Mouse (Mus musculus) CD4-positive helper T cell, adult 2 months (primary cell): ENCODE results near the gene Arhgef18.

Experiments used
- DNase-seq: peaks from one replicate; pipeline ENCODE4 v3.0.0-alpha.2; 2012; ENCODE audit warnings: low read depth, missing footprints, low spot score

Arhgef18 gene

DNA sequence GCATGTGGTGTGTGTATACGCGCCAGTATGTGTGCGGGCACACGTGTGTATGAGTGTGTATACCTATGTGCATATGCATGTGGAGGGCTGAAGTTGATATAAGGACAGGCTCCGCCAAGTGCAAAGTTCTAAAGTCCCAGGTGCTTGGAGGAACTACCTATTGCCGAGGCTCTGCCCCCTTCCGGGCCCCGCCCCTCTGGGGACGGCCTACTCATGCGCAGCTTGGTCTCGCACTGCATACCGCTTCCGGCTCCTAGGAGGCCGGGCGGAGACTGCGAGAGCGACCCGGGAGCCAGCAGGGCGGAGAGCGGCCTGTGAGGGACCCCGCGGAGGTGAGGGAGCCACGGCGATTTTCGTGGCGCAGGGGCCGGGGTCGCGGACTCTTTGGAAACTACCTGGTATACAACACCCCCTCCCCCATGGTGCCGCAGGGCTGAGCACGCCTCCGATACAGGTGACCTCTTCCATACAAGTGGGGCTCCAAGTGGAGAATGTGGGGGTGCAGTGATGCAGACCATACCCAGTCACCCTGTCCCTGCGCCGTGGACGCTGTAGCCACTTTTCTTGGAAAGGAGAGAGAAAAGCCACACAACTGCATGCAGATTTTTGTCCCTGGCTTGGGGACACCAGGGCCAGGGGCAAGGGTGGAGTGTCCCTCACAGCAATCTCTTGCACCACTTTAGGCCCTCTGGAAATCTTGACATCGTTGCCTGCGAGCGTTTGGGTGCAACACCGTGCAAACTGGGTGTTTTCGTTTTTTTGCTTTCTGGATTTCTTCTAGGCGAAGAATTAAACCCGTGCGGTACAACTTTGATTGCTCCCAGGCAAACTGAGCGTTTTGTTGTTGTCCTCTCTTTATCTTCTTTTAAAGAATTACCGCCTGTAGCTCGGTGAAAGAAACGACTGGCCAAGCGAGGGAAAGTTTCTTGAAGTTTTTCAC is at the start of gene Arhgef18:
Arhgef18 (plus strand) TSS at position 236 of the 940 bp plus-strand sequence.
- peak; percentile 12 for DNase-seq

DNA sequence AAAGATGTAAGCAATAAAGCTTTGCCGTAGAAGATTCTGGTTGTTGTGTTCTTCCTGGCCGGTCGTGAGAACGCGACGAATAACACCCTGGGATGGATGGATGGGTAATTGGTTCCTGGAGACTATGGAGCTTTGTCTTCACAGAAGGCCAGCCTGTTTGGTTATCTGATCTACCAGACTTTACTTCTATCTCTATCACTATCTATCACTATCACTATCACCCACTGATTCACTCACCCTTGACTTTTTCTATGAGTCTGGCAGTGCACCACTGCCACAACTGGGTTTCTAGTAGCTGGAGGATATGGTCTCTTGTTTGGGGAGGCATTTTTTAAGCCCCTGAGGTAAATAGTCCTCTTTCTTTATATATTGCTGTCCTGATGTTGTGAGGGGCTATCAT is 47.5 kb upstream of the Arhgef18 start:
- DNase-seq, result no peak

DNA sequence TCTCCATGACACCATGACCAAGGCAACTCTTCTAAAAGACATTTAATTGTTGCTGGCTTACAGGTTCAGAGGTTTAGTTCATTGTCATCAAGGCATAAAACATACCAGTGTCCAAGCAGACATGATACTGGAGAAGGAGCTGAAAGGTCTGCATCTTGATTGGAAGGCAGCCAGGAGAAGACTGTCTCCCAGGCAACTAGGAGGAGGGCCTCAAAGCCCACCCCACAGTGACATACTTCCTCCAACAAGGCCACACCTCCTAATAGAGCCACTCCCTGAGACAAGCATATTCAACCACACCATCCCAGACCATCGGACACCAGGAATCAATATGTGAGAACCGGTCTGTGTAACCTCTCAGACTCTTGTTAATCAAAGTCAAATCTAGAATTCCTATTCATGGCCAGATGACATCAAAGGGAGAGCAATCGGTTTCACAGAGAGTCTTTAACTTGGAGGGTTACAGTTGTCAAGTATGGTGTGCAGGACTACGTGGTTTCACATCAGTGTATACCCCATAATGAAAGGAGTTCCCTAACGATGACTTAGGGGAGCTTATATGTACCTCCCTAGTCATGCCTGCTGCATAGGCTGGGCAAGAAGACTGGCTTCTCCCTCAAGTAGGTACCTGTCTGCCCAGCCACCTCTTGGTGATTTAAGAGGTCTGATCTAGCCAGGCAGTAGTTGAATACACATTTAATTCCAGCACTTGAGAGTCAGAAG is 46.0 kb upstream of the Arhgef18 start:
- DNase-seq, result no peak

DNA sequence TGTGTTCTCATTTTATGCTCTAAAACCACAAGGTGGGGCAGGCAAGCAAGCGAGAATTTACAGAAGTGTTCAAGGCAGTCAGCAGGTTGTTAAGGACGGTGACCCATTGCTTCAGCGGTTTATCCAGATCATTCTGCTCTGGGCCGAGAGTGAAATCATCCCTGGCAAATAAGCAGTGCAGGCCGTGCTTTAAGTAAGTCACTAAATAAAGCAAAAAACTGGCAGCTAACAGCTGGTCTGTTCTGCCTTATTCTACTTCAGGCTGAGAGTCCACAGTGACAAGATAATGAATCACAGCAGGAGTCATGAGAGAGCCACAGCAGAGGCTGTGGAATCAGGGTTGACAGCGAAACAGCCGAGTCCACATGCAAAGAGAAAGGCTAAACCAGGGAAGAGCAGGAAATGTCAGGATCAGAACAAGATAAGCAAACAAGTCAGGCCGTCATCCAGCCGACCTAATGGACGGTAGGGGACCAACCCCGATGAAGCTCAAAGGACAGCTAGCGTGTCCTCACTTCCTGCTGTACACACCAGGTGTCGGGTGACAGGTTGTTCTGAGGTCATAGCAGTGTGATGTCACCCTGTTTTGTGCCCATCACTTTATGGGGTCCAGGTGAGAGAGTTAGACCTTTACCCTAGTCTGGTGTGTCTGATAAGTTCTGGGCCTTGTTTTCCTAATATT is 44.5 kb upstream of the Arhgef18 start:
- no peak for DNase-seq

DNA sequence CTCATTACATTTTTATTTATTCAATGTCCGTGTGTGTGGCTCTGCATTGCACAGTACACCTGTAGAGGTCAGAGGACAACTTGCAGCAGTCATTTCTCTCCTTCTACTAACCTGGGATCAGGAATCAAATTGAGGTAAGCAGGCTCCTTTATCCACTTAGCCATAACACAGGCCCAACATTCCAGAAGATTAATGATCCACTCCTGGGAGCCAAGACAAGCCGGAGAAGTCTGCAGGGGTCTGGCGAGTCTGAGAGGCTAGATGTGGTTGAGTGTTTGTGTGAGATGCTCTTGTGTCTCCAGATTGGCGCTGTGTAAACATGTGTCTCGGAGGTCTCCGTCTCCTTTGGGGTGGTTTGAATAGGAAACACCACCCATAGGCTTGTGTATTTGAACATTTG is 42.1 kb upstream of the Arhgef18 start:
- DNase-seq, result no peak

DNA sequence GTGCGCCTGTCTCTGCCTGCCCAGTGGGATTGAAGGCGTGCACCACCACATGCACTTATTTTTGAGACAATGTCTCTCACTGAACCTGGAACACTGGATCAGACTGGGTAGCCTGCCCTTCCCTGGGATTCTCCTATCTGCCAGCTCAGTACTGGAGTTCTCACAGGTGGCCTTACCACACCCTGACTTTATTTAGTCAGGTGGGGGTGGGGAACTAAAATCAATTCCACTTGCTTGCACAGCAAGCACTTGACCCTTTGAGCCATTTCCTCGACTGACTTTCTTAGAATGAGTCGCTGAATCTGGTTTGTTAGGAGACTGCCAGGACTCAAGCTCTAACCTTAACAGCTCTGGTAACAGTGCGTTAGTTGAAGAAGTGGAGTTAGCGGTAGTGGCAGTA is 40.1 kb upstream of the Arhgef18 start:
- no peak for DNase-seq

DNA sequence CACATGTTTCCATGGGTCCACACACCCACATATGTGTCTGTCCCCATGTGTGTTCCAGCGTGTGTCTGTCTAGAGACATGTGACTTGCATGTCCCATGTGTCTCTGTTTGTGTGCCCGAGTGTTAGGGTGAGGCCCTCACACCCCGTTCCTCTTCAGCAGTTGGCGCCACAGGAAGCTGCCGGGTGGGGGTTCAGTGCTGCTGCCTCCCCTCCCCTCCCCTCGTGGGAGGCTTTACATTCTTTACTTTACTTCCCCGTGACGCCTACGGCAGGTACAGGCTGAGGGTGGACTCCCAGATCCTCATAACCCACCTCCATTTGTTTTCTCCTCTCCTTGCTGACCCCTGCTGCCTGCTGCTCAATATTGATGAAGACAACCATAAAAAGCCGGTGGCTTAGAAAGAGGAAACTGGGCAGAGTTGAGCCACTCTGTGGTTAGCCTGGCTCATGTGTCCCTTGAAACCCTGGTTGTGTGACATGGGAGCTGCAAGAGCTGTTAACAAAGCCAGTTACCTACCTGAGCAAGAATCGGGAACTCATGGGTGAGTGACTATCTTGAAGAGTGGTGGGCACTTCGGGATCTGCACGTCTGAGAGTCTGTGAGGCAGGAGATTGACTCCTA is 39.5 kb upstream of the Arhgef18 start, which contains the start of gene A430078G23Rik:
A430078G23Rik (plus strand) TSS at position 227 of the 622 bp plus-strand sequence.
- peak; percentile 79 for DNase-seq

DNA sequence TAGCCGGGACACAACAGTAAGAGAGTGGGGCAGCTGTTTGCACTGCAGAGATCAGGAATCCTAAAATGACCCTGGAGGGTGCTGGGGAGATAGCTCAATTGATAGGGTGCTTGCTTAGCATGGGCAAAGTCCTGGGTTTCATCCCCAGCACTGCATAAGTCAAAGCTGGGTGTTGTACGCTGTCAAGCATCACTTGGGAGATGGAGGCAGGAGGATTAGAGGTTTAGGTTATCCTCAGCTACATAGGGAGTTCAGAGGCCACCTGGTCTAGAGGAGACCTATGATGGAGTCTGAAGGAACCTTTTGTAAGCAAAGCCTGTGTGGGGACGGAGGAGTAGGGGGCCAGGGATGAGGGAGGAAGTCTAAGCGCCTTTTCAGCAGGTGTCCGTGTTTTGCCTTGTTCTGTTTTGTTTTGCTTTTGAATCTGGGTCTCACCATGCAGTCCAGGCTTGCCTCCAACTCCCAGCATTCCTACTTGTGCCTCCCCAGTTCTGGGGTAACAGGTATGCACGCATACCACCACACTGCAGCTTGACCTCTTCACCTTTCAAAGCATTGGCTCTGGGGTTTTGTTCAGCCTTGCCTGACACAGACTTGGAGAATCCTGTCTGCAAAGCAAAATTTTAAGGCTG is 38.9 kb upstream of the Arhgef18 start:
- DNase-seq, result no peak

DNA sequence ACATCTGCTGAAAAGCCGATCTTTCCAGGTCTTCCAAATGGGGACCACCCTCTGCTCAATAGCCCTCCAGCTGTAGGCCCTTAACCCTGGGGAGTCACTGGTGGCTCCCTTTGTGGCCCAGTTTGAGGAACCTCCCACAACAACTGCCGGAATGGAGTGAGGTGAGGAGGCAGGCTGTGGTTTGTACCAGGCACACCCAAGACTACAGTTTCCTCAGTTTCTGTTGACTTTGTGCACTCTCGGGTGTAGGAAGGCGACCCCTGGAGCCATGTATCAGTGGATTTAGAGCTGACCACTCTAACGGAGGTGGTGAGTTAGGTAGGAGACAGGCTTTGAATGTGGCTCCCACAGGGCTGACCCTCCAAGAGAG is 38.4 kb upstream of the Arhgef18 start:
- peak; percentile 71 for DNase-seq

DNA sequence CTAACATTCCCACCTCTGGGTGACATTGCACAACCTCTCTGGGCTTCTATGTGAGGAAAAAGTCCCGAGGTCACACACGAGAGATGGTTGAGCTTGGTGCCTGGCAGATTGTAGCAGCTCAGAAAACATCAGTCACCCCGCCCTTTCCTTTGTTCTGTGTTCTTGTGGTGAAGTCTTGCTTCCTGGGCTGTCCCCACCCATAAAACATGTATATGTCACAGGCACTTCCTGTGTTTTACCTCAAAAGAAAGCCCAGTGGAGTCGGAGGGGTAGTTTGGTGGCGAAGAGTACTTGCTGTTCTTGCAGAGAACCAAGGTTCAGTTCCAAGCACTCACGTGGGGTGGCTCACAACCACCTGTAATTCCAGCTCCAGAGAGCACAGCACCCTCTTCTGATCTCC is 37.2 kb upstream of the Arhgef18 start:
- DNase-seq, result peak; percentile 94

DNA sequence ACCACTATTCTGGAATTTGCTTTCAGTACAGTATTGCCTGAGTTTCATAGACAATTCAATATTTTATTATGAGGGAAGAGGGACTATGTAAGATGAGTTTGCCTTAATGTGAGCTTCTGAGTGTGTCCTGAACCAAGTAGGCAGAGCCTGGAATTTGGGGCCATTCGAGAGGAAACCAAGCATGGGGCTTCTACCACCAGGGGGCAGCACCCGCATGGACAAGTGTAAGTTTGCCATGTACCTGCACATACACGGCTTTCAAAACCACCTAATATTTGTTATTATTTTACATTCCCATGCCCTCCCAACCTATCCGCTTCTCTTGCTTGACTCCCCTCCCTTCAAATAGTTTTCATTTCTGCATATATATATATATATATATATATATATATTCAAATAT is 34.7 kb upstream of the Arhgef18 start:
- peak; percentile 70 for DNase-seq

DNA sequence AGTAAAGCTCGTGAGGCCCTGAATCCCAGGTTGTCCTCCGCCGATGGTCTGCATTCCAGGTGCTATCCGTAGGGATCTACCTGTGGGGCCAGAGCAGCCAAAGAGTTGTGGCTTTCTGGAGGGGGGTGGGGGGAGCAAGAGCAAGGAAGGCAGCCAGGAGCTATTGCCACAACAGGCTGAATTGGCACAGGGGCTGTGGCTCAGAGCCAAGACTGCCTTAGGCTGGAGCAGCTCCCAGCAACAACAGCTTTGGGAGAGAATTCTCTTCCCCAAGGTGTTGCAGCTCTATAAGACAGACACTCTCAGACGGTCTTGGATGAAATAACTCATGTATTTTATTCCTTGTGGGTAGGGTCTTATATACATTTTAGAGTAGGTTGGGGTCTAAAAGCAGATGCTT is 25.7 kb upstream of the Arhgef18 start:
- DNase-seq, result no peak

DNA sequence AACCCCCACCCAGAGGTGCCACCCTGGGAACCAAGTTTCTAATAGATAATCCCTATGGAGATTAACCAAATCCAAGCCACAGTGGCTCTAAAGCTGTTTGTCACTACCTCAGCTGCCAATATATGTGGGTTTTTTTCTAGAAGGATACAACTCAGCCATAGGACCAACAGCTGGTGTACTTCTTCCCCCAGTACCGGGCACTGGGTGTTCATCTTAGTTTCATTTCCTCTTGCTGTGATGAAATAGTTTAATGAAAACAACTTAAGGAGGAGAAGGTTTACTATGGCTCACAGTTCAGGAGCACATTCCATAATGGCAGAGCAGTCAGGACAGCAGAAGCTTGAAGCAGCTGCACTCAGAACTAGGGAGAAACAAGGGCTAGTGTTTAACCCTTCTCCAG is 24.7 kb upstream of the Arhgef18 start:
- no peak for DNase-seq

DNA sequence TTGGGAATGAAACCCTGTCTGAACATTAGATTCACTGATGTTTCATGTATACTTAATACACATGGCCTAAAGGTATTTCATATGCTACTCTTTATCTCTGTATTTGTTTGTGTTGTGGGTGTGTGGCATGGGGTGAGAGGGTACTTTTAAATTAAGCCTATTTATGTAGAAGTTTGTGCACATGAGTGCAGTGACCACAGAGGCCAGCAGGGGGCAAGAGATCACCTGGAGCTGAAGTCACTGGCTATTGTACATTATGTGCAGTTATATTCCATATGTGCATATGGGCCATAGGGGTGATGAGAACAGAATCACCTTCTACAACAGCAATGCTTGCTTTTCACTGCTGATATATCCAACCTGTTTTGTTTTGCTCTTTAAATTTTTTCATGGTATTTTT is 17.1 kb upstream of the Arhgef18 start:
- DNase-seq, result peak; percentile 49

DNA sequence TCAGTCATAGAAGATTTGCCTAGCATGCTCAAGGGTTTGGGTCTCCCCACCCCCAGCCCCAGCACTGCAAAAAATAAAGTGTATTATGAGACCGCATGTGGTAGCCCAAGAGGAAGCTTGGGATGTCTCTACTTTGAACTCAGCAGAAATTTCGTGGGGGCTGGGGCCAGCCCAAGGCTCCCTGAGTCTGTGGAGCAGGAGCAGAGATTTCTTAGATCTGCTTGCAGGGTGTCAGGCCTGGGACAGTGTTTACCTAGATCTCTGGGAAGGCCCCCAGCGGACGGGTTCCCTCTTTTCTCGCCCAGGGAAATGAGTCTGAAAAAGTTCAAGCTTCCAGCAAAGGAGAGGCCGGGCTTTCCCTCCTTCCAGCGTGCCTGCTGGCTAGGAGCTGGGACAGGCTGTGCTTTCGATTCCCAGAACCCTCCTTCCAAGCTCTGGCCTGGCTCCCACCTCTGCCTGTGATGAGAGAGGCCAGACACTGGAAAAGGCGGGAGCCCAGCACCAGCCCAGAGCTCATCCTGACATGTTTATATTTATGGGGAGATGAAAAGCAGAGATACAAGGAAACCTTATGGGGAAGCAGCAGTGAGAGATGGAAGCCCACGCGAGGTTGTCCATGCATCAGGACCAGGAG is 16.0 kb upstream of the Arhgef18 start:
- DNase-seq, result no peak

DNA sequence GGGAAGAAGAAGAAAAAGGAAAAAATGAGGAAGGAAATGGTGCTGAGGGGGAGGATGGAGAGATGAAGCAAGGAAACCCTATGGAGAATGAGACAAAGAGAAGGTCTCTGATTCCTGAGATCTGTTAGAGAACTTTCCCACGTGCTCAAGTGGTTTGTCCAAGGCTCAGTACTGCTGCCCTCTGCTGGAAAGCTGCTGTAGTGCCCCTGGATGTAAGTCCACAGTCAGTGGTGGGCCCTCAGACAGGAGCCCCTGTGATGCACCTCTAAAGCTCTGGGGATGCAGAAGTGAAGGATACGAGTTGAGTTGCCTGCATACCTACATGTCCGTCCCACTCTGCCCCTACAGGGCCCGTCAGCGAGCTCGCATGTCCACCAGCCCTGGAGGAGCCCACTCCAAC is 5.5 kb upstream of the Arhgef18 start:
- peak; percentile 65 for DNase-seq

DNA sequence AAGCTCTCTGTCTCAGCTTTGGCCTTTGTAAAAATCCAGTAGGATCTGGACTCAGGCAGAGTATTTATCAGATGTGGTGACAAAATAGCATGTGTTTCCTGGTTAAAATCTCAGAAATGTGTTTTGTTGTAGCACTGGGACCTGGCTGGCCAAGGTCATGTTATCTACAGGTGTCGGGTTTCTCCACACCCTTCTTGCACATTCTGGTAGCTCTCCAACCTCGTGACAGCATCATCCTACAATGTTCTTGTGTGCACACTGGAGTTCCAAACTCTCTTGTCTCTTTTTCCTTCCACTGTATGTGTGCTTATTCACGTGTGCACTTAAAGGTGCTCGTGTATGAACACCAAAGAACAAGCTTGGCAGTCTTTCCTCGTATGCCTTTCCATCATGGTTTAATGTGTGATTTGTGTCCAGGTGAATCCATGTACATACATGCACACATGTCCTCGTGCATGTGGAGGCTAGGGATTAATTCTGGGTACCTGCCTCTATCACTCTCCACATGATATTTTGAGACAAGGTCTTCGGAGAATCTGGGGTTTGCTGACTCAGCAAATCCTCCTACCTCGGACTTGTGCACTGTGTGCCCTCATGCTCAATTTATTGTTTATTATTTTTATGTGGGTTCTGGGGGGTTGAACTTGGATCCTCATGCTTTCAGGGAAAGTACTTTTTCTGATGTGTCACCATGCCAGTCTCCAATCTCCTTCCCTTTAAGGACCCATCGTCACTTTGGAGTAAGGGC is 4.0 kb upstream of the Arhgef18 start:
- DNase-seq, result no peak

DNA sequence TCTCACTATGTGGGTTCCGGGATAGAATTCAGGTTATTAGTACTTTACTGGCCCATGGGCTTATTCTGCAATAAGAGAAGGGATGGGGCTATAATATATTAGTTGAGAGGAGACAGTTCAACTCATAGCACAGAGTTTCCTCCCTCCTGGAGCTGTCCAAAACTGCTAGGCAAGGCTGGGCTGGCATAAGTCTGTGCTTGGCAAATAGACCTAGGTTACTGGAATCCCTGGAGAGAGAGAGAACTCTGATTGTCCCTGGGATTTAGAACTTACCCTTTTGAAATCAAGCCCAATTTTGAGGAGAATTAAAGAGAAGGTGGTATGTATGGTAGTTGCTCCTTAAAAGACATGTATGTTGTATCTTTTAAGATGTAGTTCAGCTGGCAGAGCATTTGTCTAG is 3.3 kb upstream of the Arhgef18 start:
- no peak for DNase-seq

DNA sequence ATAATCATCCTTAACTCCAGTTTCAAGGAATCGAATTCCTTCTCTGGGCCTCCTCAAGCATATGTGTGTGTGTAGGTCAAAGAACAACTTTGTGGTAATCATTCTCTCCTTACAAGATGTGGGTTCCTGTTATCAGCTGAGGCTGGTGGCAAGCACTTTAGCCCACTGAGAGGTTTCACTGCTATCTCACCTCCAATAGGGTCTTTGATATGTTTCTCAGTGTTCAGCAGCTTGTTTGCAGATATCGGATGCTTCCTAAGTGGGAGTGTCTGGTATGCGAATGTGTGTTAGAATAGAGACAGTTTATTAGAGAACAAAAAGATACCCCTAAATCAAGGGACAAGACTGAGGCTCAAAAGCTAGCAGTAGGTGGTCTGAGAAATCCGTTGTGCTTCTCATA is 513 bp upstream of the Arhgef18 start:
- DNase-seq, result no peak

DNA sequence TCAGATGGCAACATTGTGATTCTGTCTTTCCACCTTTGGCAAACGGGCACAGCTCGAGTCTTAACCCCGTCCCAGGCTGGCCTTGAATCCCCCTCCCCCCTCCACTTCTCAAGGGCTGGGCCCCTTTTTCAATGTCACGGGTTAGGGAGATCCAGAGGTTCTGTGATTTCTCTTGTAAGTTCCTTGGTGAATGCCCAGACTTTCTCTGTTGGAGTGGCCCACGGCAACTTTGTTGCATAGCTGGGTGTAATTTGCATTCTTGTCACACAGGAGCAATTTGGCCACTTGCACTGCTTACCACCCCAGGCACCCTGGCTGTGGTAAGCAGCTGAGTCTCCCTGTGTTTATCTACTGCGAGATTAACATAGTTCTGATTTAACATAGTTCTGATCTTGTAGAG is 1.8 kb downstream of the Arhgef18 start:
- DNase-seq, result no peak
